Mouse (Mus musculus) neural tube, embryonic 11.5 days (tissue): ENCODE measurements around the gene Fam187a. TPM values are rescaled to one million over a fixed set of nuclear protein-coding genes. Genes with fewer than 3 reads are reported as not detected.
A peak's percentile ranks its signal among the peaks of the same experiment; 100 is the strongest.

Source experiments
- ATAC-seq: fragments of 200-750 bp; cut with Nextera tagmentation; 2 replicates; pipeline ENCODE4 v1.8.0; 2017; ENCODE audit warnings: moderate number of reproducible peaks, mild to moderate bottlenecking, moderate TSS enrichment, moderate library complexity; ENCODE audit not compliant: insufficient read depth, low FRiP score, low TSS enrichment
- DNase-seq: peaks from one replicate; pipeline ENCODE4 v3.0.0-alpha.2; 2015; ENCODE audit warnings: low spot score
- H3K27ac ChIP-seq: fragments of 300-500 bp; sonication (generic); 2 replicates; pipeline ENCODE4 v1.5.1; 2014; ENCODE audit warnings: low read depth, mild to moderate bottlenecking, low read length
- H3K27me3 ChIP-seq: fragments of 300-500 bp; sonication (generic); 2 replicates; pipeline ENCODE4 v1.6.1; 2014; ENCODE audit warnings: mild to moderate bottlenecking, low read length, mixed read lengths; ENCODE audit not compliant: control insufficient read depth, insufficient read depth
- H3K36me3 ChIP-seq: fragments of 300-500 bp; sonication (generic); 2 replicates; pipeline ENCODE4 v1.6.1; 2014; ENCODE audit warnings: mild to moderate bottlenecking, low read length, moderate library complexity, mixed read lengths; ENCODE audit not compliant: control insufficient read depth, insufficient read depth
- H3K4me1 ChIP-seq: fragments of 300-500 bp; sonication (generic); 2 replicates; pipeline ENCODE4 v1.6.1; 2014; ENCODE audit warnings: low read length, mixed read lengths; ENCODE audit not compliant: control insufficient read depth, insufficient read depth
- H3K4me2 ChIP-seq: fragments of 300-500 bp; sonication (generic); 2 replicates; pipeline ENCODE4 v1.6.1; 2014; ENCODE audit warnings: low read depth, mild to moderate bottlenecking, moderate library complexity
- H3K4me3 ChIP-seq: fragments of 300-500 bp; sonication (generic); 2 replicates; pipeline ENCODE4 v1.5.1; 2014; ENCODE audit warnings: low read depth, low read length
- H3K9ac ChIP-seq: fragments of 300-500 bp; sonication (generic); 2 replicates; pipeline ENCODE4 v1.6.1; 2014; ENCODE audit warnings: mild to moderate bottlenecking, low read length
- H3K9me3 ChIP-seq: fragments of 300-500 bp; sonication (generic); 2 replicates; pipeline ENCODE4 v1.6.1; 2016; ENCODE audit warnings: low read length; ENCODE audit not compliant: control insufficient read depth
- WGBS: fragments of 180-500 bp; shearing (Covaris S2); extraction: QIAGEN DNeasy Blood & Tissue Kit; methylation state at CpG from one replicate; pipeline ENCODE4 v1.1.7; 2014; 5-methylcytosine and 5-hydroxymethylcytosine counted together
- polyA plus RNA-seq: library from polyadenylated mRNA; unstranded; fragments of >200 nt; fragmentation: Nextera tagmentation; extraction: Ambion mirVana; gene quantifications from 2 replicates; pipeline ENCODE4 v1.2.1, GENCODE M21; 2014

Fam187a gene
- polyA plus RNA-seq, 1 experiment from 2014 or later: not detected

GRCm38 (mm10) chr11:102887433-102887832 is 2.5 kb downstream of the Fam187a start:
- Histone ChIP-seq H3K4me2 (no peak overlapping the region), H3K9me3 (no peaks in the 10 kb centered on the region), H3K36me3 (no peaks in the 10 kb centered on the region), H3K4me3 (no peak overlapping the region), H3K27ac (no peak overlapping the region), H3K4me1 (no peaks in the 10 kb centered on the region), H3K27me3 (peaks cover 6% of the 10 kb centered on the region), H3K9ac (no peak overlapping the region)
- ATAC-seq (no peak), DNase-seq (no peak)
- WGBS: 85% methylated on average over 5 of the region's 5 CpGs

- WGBS: 67% methylated on average over 3 of the region's 3 CpGs
- peaks cover 9% of the 10 kb centered on the region for H3K27me3 ChIP-seq
These were observed 3.2 kb downstream of the Fam187a start for GRCm38 (mm10) chr11:102888135-102888534.

GRCm38 (mm10) chr11:102890096-102890495 is 5.1 kb downstream of the Fam187a start:
- DNase-seq (no peak), ATAC-seq (no peak)
- H3K9me3 ChIP-seq: no peaks in the 10 kb centered on the region
- H3K9ac ChIP-seq: no peak overlapping the region
- no peaks in the 10 kb centered on the region for H3K4me1 ChIP-seq
- H3K27me3 ChIP-seq: peaks cover 26% of the 10 kb centered on the region
- H3K4me3 ChIP-seq: no peak overlapping the region
- 56% methylated on average over 5 of the region's 5 CpGs for WGBS
- no peak overlapping the region for H3K4me2 ChIP-seq
- no peak overlapping the region for H3K27ac ChIP-seq
- no peaks in the 10 kb centered on the region for H3K36me3 ChIP-seq

More at GRCm38 (mm10) chr11:102888135-102888534, 3.2 kb downstream of the Fam187a start:
- Histone ChIP-seq H3K27ac (no peak overlapping the region), H3K9ac (no peak overlapping the region), H3K9me3 (no peaks in the 10 kb centered on the region), H3K4me3 (no peak overlapping the region), H3K4me1 (no peaks in the 10 kb centered on the region), H3K36me3 (no peaks in the 10 kb centered on the region), H3K4me2 (no peak overlapping the region)
- no peak for DNase-seq
- no peak for ATAC-seq

- H3K4me1 ChIP-seq: no peaks in the 10 kb centered on the region
- ATAC-seq (no peak), DNase-seq (peak; percentile 76)
- WGBS: 2% methylated on average over 43 of the region's 43 CpGs
- no peaks in the 10 kb centered on the region for H3K36me3 ChIP-seq
- H3K27ac ChIP-seq: no peak overlapping the region
- H3K4me3 ChIP-seq: peak overlapping the region; percentile 20; the same call in 1 of the 2 replicates
- H3K9ac ChIP-seq: 0 out of 2 replicates have a peak overlapping the region, but pooled peaks have one; percentile 20
- H3K9me3 ChIP-seq: no peaks in the 10 kb centered on the region
- peaks cover 33% of the 10 kb centered on the region for H3K27me3 ChIP-seq
- peak overlapping the region; percentile 32 for H3K4me2 ChIP-seq
These were observed 8.2 kb downstream of the Fam187a start for GRCm38 (mm10) chr11:102893015-102893651.

- no peak overlapping the region for H3K4me3 ChIP-seq
- H3K9me3 ChIP-seq: no peaks in the 10 kb centered on the region
- no peak for ATAC-seq
- no peaks in the 10 kb centered on the region for H3K36me3 ChIP-seq
- H3K4me1 ChIP-seq: no peaks in the 10 kb centered on the region
- no peak for DNase-seq
- no peak overlapping the region for H3K9ac ChIP-seq
- WGBS: 92% methylated on average over 4 of the region's 4 CpGs
- peaks cover 31% of the 10 kb centered on the region for H3K27me3 ChIP-seq
- H3K4me2 ChIP-seq: no peak overlapping the region
- no peak overlapping the region for H3K27ac ChIP-seq
These were observed 9.7 kb downstream of the Fam187a start for GRCm38 (mm10) chr11:102894716-102895115.

- Histone ChIP-seq H3K9ac (no peak overlapping the region), H3K4me3 (no peak overlapping the region), H3K27me3 (peaks cover 31% of the 10 kb centered on the region), H3K9me3 (no peaks in the 10 kb centered on the region), H3K27ac (no peak overlapping the region), H3K36me3 (no peaks in the 10 kb centered on the region), H3K4me1 (no peaks in the 10 kb centered on the region), H3K4me2 (no peak overlapping the region)
- ATAC-seq (no peak), DNase-seq (no peak)
- WGBS: 79% methylated on average over 9 of the region's 9 CpGs
These were observed 10.8 kb downstream of the Fam187a start for GRCm38 (mm10) chr11:102895779-102896178.

- ATAC-seq (no peak), DNase-seq (no peak)
- no peak overlapping the region for H3K27ac ChIP-seq
- H3K9ac ChIP-seq: no peak overlapping the region
- peaks cover 30% of the 10 kb centered on the region for H3K27me3 ChIP-seq
- no peaks in the 10 kb centered on the region for H3K9me3 ChIP-seq
- H3K36me3 ChIP-seq: no peaks in the 10 kb centered on the region
- WGBS: 78% methylated on average over 20 of the region's 20 CpGs
- no peak overlapping the region for H3K4me2 ChIP-seq
- no peak overlapping the region for H3K4me3 ChIP-seq
- H3K4me1 ChIP-seq: no peaks in the 10 kb centered on the region
These were observed 11.7 kb downstream of the Fam187a start for GRCm38 (mm10) chr11:102896641-102897040.

- 81% methylated on average over 9 of the region's 9 CpGs for WGBS
- Histone ChIP-seq H3K9me3 (no peaks in the 10 kb centered on the region), H3K9ac (no peak overlapping the region), H3K4me1 (no peaks in the 10 kb centered on the region), H3K4me3 (no peak overlapping the region), H3K27me3 (peaks cover 22% of the 10 kb centered on the region), H3K27ac (no peak overlapping the region), H3K36me3 (no peaks in the 10 kb centered on the region), H3K4me2 (no peak overlapping the region)
- ATAC-seq (no peak), DNase-seq (no peak)
These were observed 13.4 kb downstream of the Fam187a start for GRCm38 (mm10) chr11:102898408-102898807.

- no peaks in the 10 kb centered on the region for H3K4me1 ChIP-seq
- no peaks in the 10 kb centered on the region for H3K9me3 ChIP-seq
- DNase-seq (peak; percentile 85), ATAC-seq (no peak)
- H3K9ac ChIP-seq: no peak within 1 kb of the TSS
- H3K4me2 ChIP-seq: no peak within 1 kb of the TSS
- WGBS: 10% methylated on average over 7 of the region's 7 CpGs
- H3K4me3 ChIP-seq: no peak within 1 kb of the TSS
- peaks cover 3% of the 10 kb centered on the region for H3K36me3 ChIP-seq
- peaks cover 5% of the 10 kb centered on the region; the same call in 1 of the 2 replicates for H3K27me3 ChIP-seq
- H3K27ac ChIP-seq: no peak within 1 kb of the TSS
These were observed 15.8 kb downstream of the Fam187a start, which contains the start of gene Gfap for GRCm38 (mm10) chr11:102900763-102901162. Gene Gfap, minus strand, starts transcription at chr11:102900912.
